Mouse (Mus musculus) midbrain, postnatal 0 days (tissue): ENCODE results near the gene C87414. TPM values are rescaled to one million over a fixed set of nuclear protein-coding genes. Genes with fewer than 3 reads are reported as not detected.
"Not testable (repeated sequence)": the region's sequence is repeated elsewhere in the genome, so short reads cannot be mapped to it uniquely, and the experiment has no call there.

Experiments used
- ATAC-seq: fragments of 200-750 bp; cut with Nextera tagmentation; 2 replicates; pipeline ENCODE4 v1.8.0; 2017; ENCODE audit warnings: moderate number of reproducible peaks, mild to moderate bottlenecking, moderate TSS enrichment, moderate library complexity; ENCODE audit not compliant: low FRiP score
- DNase-seq: peaks from one replicate; pipeline ENCODE4 v3.0.0-alpha.2; 2015; ENCODE audit warnings: low spot score
- H3K27ac ChIP-seq: fragments of 300-500 bp; sonication (generic); 2 replicates; pipeline ENCODE4 v1.5.1; 2014; ENCODE audit warnings: low read depth, mild to moderate bottlenecking, low read length, mixed read lengths
- H3K27me3 ChIP-seq: fragments of 300-500 bp; sonication (generic); 2 replicates; pipeline ENCODE4 v1.6.1; 2014; ENCODE audit warnings: low read length, control low read depth, mixed read lengths; ENCODE audit not compliant: insufficient read depth
- H3K36me3 ChIP-seq: fragments of 300-500 bp; sonication (generic); 2 replicates; pipeline ENCODE4 v1.6.1; 2014; ENCODE audit warnings: low read length, control low read depth, mixed read lengths; ENCODE audit not compliant: insufficient read depth
- H3K4me1 ChIP-seq: fragments of 300-500 bp; sonication (generic); 2 replicates; pipeline ENCODE4 v1.6.1; 2014; ENCODE audit warnings: mild to moderate bottlenecking, control low read depth, antibody characterized with exemption, low read length, mixed read lengths; ENCODE audit not compliant: insufficient read depth
- H3K4me2 ChIP-seq: fragments of 300-500 bp; sonication (generic); 2 replicates; pipeline ENCODE4 v1.6.1; 2014; ENCODE audit warnings: low read depth, mild to moderate bottlenecking, low read length, mixed read lengths; ENCODE audit not compliant: poor library complexity, severe bottlenecking
- H3K4me3 ChIP-seq: fragments of 300-500 bp; sonication (generic); 2 replicates; pipeline ENCODE4 v1.5.1; 2014; ENCODE audit warnings: low read depth, mild to moderate bottlenecking, low read length, moderate library complexity
- H3K9ac ChIP-seq: fragments of 300-500 bp; sonication (generic); replicated peaks from 2 replicates; pipeline ENCODE4 v1.6.1; 2014; ENCODE audit warnings: mild to moderate bottlenecking, low read length, moderate library complexity, mixed read lengths; ENCODE audit not compliant: poor library complexity, severe bottlenecking
- H3K9me3 ChIP-seq: fragments of 300-500 bp; sonication (generic); 2 replicates; pipeline ENCODE4 v1.6.1; 2016; ENCODE audit warnings: low read length, control low read depth
- WGBS: fragments of 180-500 bp; shearing (Covaris S2); extraction: QIAGEN DNeasy Blood & Tissue Kit; methylation state at CpG from one replicate; pipeline ENCODE4 v1.1.7; 2014; 5-methylcytosine and 5-hydroxymethylcytosine counted together
- polyA plus RNA-seq: library from polyadenylated mRNA; unstranded; fragments of >200 nt; fragmentation: Nextera tagmentation; extraction: Ambion mirVana; gene quantifications from 2 replicates; pipeline ENCODE4 v1.2.1, GENCODE M21; 2015
- total RNA-seq: library from RNA; depleted of rRNA; stranded (reverse); fragments of >200 nt; gene quantifications from 2 replicates; pipeline ENCODE4 v1.2.3, GENCODE M21; 2014; rRNA removed

Gene C87414
- total RNA-seq (not detected in 2 replicates), polyA plus RNA-seq (not detected in 2 replicates)

DNA sequence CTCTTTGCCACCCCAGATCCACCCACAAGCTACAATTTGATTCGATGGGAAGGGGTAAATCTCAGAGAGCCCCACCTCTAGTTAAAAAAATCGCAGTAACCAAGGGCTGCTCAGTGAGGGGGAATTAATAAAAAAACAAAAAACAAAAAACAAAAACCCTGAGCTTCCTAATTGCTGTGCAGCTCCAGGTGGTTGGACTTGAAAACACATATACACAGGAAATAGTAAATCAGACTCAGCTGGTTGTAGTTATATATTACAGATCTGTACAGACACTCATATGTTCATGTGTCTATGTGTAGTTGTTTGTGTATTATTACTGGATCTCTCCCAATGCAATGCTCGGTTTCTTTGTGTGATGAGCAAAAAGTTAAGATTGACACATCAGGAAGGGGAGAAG lies at the start of gene C87414:
Gene C87414, minus strand, starts transcription at position 101 of the 400 bp plus-strand sequence.
- not testable (repeated sequence) for H3K36me3 ChIP-seq, H3K27me3 ChIP-seq, ATAC-seq, H3K4me2 ChIP-seq, H3K4me1 ChIP-seq, H3K9me3 ChIP-seq, H3K9ac ChIP-seq, DNase-seq, H3K4me3 ChIP-seq, H3K27ac ChIP-seq
- WGBS, result no CpG with 5 or more reads among the region's 3 CpGs

DNA sequence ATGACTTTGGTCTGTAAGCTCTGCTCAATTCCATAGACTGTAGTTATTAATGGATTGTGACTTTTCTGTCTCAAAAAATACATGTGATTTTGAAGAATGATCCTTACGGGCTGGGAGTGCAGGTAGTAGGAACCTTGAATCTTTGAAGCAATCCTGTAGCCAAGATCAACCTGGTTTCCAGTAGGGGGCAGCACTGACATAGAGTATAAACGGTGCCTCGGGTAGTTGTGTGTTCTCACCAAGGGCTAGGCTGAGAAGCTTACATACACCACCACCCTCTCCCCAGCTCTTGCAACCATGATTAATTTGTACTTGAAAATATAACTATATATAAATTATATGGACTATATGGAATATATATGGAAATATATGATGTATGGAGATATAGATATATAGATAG lies 13.3 kb upstream of the C87414 start:
- not testable (repeated sequence) for H3K4me2 ChIP-seq, H3K27ac ChIP-seq, H3K4me3 ChIP-seq, H3K9ac ChIP-seq, H3K4me1 ChIP-seq, H3K36me3 ChIP-seq, H3K27me3 ChIP-seq, DNase-seq, ATAC-seq, H3K9me3 ChIP-seq
- 77% methylated on average over 3 of the region's 3 CpGs for WGBS

Other genes with a start within 250 kb of the C87414 start
- gene Gm16427, start 131.4 kb downstream of the C87414 start, total RNA-seq, result not detected in 2 replicates
- gene Gm16427, start 131.4 kb downstream of the C87414 start, polyA plus RNA-seq, result not detected in 2 replicates
- not detected in 2 replicates for gene Gm7792, start 172.2 kb upstream of the C87414 start, total RNA-seq
- gene Gm7792, start 172.2 kb upstream of the C87414 start, polyA plus RNA-seq, result not detected in 2 replicates